Mouse (Mus musculus) c-Kit-positive CD71-positive TER-119-negative erythroid progenitor cells, embryonic 14.5 days (primary cell): Measurements from ENCODE around the gene Gm20388.
A peak's percentile ranks its signal among the peaks of the same experiment; 100 is the strongest.
"Not testable (repeated sequence)": the region's sequence is repeated elsewhere in the genome, so short reads cannot be mapped to it uniquely, and the experiment has no call there.

ENCODE experiments used
- DNase-seq: peaks from one replicate; pipeline ENCODE4 v3.0.0-alpha.2; 2013; ENCODE audit warnings: low read depth

The Gm20388 gene

DNA sequence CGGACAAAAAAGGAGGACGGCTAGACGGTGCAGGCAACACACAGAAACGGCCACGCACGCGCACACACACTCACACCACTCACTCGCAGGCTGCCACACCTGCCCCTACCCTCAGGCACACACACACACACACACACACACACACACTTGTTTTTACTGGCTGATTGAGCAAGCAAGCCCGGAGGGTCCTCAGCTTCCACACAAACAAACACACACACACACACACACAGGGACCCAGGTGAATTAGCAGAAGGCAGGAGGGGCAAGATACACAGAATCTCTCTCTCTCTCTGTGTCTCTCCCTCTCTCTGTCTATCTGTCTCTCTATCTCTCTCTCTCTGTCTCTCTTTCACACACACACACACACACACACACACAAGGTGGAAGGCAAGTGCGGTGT lies 3664.7 kb downstream of the Gm20388 start:
- DNase-seq: not testable (repeated sequence)

- DNase-seq: not testable (repeated sequence)
These were observed 3690.1 kb downstream of the Gm20388 start for GRCm38 (mm10) chr8:123600666-123601172.

DNA sequence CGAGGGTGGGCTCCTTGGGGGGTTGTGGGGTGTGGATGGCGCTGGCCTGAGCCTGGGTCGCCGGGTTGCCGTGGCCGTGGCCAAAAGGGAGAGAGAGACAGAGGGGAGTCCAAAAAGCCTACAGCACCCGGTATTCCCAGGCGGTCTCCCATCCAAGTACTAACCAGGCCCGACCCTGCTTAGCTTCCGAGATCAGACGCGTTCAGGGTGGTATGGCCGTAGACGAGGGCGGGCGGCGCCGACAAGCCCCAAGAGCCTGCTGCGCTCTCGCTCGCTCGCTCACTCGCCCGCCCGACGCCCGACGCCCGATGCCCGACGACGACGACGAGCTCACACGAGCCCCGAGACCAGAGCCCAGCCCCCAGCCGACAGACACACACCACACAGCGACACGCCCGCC lies 3690.8 kb downstream of the Gm20388 start:
- DNase-seq: not testable (repeated sequence)

- not testable (repeated sequence) for DNase-seq
These were observed 3702.0 kb downstream of the Gm20388 start for GRCm38 (mm10) chr8:123612652-123613051.

GRCm38 (mm10) chr8:123623523-123623922 lies 3712.9 kb downstream of the Gm20388 start:
- not testable (repeated sequence) for DNase-seq

DNA sequence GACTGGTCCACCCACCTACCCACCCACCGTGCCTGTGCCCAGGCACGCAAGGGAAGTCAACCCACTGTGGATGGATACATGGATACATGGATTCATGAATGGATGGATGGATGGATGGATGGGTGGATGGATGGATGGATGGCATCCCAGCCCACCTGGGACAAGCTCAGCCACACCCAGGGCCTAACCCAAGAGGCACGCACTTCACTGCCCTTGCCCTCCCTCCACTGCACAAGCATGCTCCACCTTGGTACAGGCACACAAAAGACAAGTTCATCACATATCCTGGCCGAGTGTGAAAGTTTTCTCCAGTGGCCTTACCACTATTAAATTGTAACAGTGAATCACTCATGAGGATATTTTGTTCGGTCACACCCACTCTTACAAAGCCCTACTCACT lies 3713.6 kb downstream of the Gm20388 start:
- no peak for DNase-seq

DNA sequence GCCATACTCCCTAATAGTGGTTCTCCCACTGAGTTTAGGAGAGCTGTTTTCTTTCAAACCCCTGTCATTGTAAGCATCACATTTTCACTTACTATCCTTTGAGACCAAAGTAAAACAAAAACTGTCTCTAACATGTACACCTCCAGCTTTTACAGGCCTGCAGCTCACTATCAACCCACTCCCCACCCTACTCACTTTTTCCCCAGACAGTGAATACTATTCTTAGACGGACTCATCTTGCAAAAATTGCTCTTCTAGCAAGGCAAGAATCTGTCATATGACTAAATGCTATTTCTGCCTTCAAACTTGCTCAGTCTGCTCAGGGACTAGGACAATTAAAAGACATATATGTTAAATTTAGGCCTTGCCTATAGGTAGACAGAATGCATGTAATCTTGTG lies 3714.1 kb downstream of the Gm20388 start:
- DNase-seq: no peak

DNA sequence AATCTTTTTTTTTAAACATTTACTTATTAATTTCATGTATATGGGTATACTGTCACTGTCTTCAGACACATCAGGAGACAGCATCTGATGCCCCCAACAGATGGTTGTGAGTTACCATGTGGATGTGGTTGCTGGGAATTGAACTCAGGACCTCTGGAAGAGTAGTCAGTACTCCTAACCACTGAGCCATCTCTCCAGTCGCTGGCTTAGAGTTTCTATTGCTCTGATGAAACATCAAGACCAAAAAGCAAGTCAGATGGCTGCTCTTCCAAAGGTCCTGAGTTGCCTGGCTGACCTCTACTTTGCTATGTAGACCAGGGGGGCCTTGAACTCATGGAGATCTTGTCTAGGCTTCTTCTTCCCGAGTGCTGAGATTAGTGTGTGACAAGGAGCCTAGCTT lies 3715.1 kb downstream of the Gm20388 start:
- DNase-seq: no peak

DNA sequence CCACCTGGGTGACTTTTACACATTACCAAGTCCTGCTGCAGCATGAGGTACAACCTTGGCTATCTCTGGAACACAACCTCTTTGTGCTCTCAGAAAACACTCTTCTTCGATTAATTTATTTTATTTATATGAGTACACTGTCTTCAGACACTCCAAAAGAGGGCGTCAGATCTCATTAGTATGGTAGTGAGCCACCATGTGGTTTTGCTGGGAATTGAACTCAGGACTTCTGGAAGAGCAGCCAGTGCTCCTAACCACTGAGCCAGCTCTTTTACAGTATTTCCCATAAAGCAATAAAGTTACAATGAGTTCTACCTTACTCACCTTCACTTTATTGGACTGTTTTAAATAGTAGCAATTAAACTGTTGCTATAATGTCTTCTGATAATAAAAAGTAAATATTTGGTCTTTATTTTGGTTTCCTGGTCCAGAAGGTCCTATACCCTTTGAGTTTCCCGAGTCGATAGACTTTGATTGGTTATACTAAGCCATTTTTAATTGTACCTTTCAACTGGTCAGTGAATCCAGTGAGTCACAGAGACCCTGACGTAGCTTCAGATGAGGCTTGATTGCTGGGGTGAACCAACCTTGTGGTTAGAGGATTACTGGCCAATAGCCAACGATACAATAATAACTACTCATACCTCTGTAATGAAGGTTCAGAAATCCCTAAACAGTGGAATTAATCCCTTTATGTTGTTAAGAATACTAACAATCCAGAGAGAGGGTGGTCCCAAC lies 3716.9 kb downstream of the Gm20388 start:
- no peak for DNase-seq

GRCm38 (mm10) chr8:123628253-123628967 lies 3717.8 kb downstream of the Gm20388 start:
- DNase-seq: peak; percentile 50

- peak; percentile 67 for DNase-seq
These were observed 3718.5 kb downstream of the Gm20388 start for GRCm38 (mm10) chr8:123628968-123629755.

- no peak for DNase-seq
These were observed 3719.4 kb downstream of the Gm20388 start for GRCm38 (mm10) chr8:123630058-123630457.

GRCm38 (mm10) chr8:123630841-123631251 lies 3720.2 kb downstream of the Gm20388 start:
- DNase-seq: no peak

DNA sequence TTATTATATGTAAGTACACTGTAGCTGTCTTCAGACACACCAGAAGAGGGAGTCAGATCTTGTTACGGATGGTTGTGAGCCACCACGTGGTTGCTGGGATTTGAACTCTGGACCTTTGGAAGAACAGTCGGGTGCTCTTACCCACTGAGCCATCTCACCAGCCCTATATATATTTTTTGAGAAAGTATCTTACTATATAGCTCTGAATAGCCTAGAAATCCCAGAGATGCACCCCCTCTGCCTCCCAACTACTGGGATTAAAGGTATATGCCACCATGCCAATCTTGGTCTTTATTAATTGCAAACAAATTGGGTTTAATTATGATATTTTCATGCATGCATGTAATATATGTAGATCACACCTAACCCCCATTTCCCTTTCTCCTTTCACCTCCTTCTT lies 3721.1 kb downstream of the Gm20388 start:
- not testable (repeated sequence) for DNase-seq

DNA sequence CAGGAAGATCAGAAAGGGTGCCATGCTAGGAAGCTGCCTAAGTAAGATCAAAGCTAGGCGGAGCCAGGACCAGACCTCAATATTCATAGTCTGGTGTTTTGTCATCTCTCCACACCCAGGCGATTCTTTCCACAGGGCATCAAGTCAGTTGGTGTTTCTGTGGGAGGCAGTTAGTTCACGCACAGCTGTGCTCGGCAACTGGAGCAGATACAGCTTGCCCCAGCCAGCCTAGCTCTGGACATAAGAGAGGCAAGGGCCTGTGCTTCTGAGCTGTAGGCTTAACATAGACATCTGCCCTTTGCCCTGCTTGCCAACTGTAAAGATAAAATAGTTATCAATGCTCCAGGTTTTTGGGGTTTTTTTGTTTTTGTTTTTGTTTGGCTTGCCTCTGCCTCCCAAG lies 3721.6 kb downstream of the Gm20388 start:
- no peak for DNase-seq

GRCm38 (mm10) chr8:123633801-123634200 lies 3723.2 kb downstream of the Gm20388 start:
- no peak for DNase-seq

- no peak for DNase-seq
These were observed 3723.9 kb downstream of the Gm20388 start for GRCm38 (mm10) chr8:123634395-123635131.

DNA sequence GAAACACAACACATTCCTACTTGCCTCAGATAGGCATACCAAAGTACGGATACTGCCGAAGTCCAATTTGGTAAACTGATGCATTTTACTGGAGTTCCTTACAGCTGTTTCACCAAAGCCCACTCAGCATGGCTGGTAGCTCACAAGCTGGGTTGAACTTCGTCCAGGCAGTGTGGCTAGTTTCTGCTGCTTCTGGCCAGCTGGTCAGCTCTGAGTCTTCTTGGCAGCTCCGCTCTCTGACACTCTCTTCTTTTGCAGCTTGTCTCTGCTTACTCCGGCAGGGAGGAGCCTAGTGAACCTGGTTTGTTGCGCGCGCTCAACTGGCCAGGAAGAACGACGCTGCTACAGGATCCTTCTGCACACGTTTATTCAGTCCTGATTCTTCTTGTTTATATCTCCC lies 3725.0 kb downstream of the Gm20388 start:
- DNase-seq: no peak

GRCm38 (mm10) chr8:123643330-123644051 lies 3732.8 kb downstream of the Gm20388 start:
- DNase-seq: no peak

- no peak for DNase-seq
These were observed 3734.6 kb downstream of the Gm20388 start for GRCm38 (mm10) chr8:123645229-123645628.
